ENCODE assay signal across 8 mouse cellular contexts in the genomic region with DNA sequence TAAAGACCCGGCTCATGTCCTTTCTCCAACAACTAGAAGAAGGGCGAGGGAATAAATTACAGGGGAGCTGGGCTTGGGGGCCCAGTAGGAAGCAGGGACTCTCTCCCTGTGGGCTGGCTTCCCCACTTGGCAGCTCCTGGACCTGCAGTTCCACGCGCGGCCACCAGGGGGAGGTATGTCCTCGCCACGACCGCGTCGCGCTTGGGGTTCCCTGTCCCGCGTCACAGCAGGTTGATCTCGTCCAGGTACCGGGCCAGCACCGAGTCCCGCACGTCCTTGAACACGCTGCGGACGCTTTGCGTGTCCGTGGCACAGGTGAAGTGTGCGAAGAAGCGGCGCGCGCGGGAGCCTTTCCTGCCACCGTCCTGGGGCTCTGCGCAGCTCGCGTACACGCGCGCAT. TPM values are rescaled to one million over a fixed set of nuclear protein-coding genes. Genes with fewer than 3 reads are reported as not detected.
DNase-seq lines count a peak whose midpoint lies in the region; ATAC-seq and TF ChIP-seq lines count a peak whose summit lies in the region.

No protein-coding gene starts in this region.

- H3K4me1 ChIP-seq in brown adipose tissue, adult 24 weeks (ENCODE audit: control insufficient read depth, insufficient read depth, insufficient read length, low read length): peaks cover 10% of the 10 kb centered on the region
- peaks cover 5% of the 10 kb centered on the region for H3K4me1 ChIP-seq in heart, embryonic 15.5 days (replicated peaks)
- H3K4me1 ChIP-seq in liver, embryonic 15.5 days (replicated peaks): peaks cover 42% of the 10 kb centered on the region
- H3K4me1 ChIP-seq in neural tube, embryonic 13.5 days (replicated peaks): peaks cover 4% of the 10 kb centered on the region
- H3K4me1 ChIP-seq in stomach, postnatal 0 days (replicated peaks; ENCODE audit: control insufficient read depth, insufficient read depth): no peaks in the 10 kb centered on the region

- H3K36me3 ChIP-seq in heart, embryonic 15.5 days: no peaks in the 10 kb centered on the region
- 0 out of 2 replicates have a peak, but pooled peaks cover 5% of the 10 kb centered on the region for H3K36me3 ChIP-seq in liver, embryonic 15.5 days (replicated peaks)
- no peaks in the 10 kb centered on the region for H3K36me3 ChIP-seq in neural tube, embryonic 13.5 days
- H3K36me3 ChIP-seq in stomach, postnatal 0 days (ENCODE audit: control insufficient read depth, insufficient read depth, low read length): no peaks in the 10 kb centered on the region

- peak overlapping the region; percentile 40; the same call in 1 of the 2 replicates for H3K9ac ChIP-seq in heart, embryonic 15.5 days
- H3K9ac ChIP-seq in liver, embryonic 15.5 days: peak overlapping the region; percentile 30; the same call in 1 of the 2 replicates
- H3K9ac ChIP-seq in neural tube, embryonic 13.5 days: peak overlapping the region; percentile 68
- 0 out of 2 replicates have a peak overlapping the region, but pooled peaks have one; percentile 18 for H3K9ac ChIP-seq in stomach, postnatal 0 days (ENCODE audit: low read length)

- peaks cover 14% of the 10 kb centered on the region for H3K27me3 ChIP-seq in heart, embryonic 15.5 days
- peaks cover 7% of the 10 kb centered on the region; the same call in 1 of the 2 replicates for H3K27me3 ChIP-seq in liver, embryonic 15.5 days
- peaks cover 13% of the 10 kb centered on the region for H3K27me3 ChIP-seq in neural tube, embryonic 13.5 days
- H3K27me3 ChIP-seq in stomach, postnatal 0 days (ENCODE audit: control insufficient read depth, insufficient read depth, low read length): no peaks in the 10 kb centered on the region

- peak overlapping the region; percentile 77 for H3K4me2 ChIP-seq in heart, embryonic 15.5 days
- peak overlapping the region; percentile 73 for H3K4me2 ChIP-seq in liver, embryonic 15.5 days
- H3K4me2 ChIP-seq in neural tube, embryonic 13.5 days: peak overlapping the region; percentile 71
- peak overlapping the region; percentile 53 for H3K4me2 ChIP-seq in stomach, postnatal 0 days (replicated peaks; ENCODE audit: low read depth)

- no peak for TF ChIP-seq EP300 in stomach, postnatal 0 days (optimal IDR thresholded peaks at IDR 0.05)

- H3K4me3 ChIP-seq in brown adipose tissue, adult 24 weeks (ENCODE audit: insufficient read depth, low read depth, low read length): peak overlapping the region; percentile 41
- H3K4me3 ChIP-seq in heart, embryonic 15.5 days: peak overlapping the region; percentile 42
- peak overlapping the region; percentile 40 for H3K4me3 ChIP-seq in liver, embryonic 15.5 days (replicated peaks)
- peak overlapping the region; percentile 40 for H3K4me3 ChIP-seq in neural tube, embryonic 13.5 days
- peak overlapping the region; percentile 30 for H3K4me3 ChIP-seq in stomach, postnatal 0 days (ENCODE audit: low read depth, low read length)

- DNase-seq in CD4-positive, CD25-positive, alpha-beta regulatory T cell, adult 2 months (ENCODE audit: low read depth, low spot score): peak; percentile 94
- DNase-seq in kidney, postnatal 14 days: peak; percentile 90
- peak; percentile 90 for DNase-seq in stomach, postnatal 0 days (ENCODE audit: low spot score)

- no peak overlapping the region for H3K27ac ChIP-seq in brown adipose tissue, adult 24 weeks (replicated peaks; ENCODE audit: low read depth, low read length)
- no peak overlapping the region for H3K27ac ChIP-seq in heart, embryonic 15.5 days
- no peak overlapping the region for H3K27ac ChIP-seq in liver, embryonic 15.5 days (replicated peaks)
- H3K27ac ChIP-seq in neural tube, embryonic 13.5 days (replicated peaks): no peak overlapping the region
- H3K27ac ChIP-seq in stomach, postnatal 0 days (replicated peaks): no peak overlapping the region

- peak; percentile 76 for ATAC-seq in erythroid progenitor cell, adult 5-6 weeks (replicated peaks; ENCODE audit: low FRiP score, poor library complexity, severe bottlenecking)
- peak; percentile 21 for ATAC-seq in heart, embryonic 15.5 days (replicated peaks; ENCODE audit: insufficient number of reproducible peaks, insufficient read depth, low FRiP score, low read depth)
- ATAC-seq in liver, embryonic 15.5 days (ENCODE audit: insufficient read depth): peak; percentile 14; the same call in 1 of the 2 replicates
- ATAC-seq in neural tube, embryonic 13.5 days (ENCODE audit: low read depth): peak; percentile 41; the same call in 1 of the 2 replicates
- ATAC-seq in stomach, postnatal 0 days (ENCODE audit: low FRiP score, low TSS enrichment): peak; percentile 51; the same call in 1 of the 2 replicates

- 7% methylated on average over 36 of the region's 36 CpGs for WGBS in heart, embryonic 15.5 days
- 11% methylated on average over 36 of the region's 36 CpGs for WGBS in liver, embryonic 15.5 days (ENCODE audit: insufficient replicate concordance)
- WGBS in neural tube, embryonic 13.5 days: 8% methylated on average over 36 of the region's 36 CpGs
- WGBS in stomach, postnatal 0 days: 11% methylated on average over 36 of the region's 36 CpGs

- H3K9me3 ChIP-seq in heart, embryonic 15.5 days (replicated peaks): no peaks in the 10 kb centered on the region
- H3K9me3 ChIP-seq in liver, embryonic 15.5 days (replicated peaks): no peaks in the 10 kb centered on the region
- H3K9me3 ChIP-seq in neural tube, embryonic 13.5 days: no peaks in the 10 kb centered on the region
- no peaks in the 10 kb centered on the region for H3K9me3 ChIP-seq in stomach, postnatal 0 days (ENCODE audit: control insufficient read depth, low read length)

- TF ChIP-seq CTCF in stomach, postnatal 0 days (IDR thresholded peaks at IDR 0.05; ENCODE audit: low read depth): peak; percentile 99

RNA-seq across cellular contexts. Expression of gene S1pr4, which starts 2.7 kb away (rescaled TPM):
- polyA plus RNA-seq in brown adipose tissue, adult 24 weeks (2012; ENCODE audit: insufficient read depth, insufficient read length, missing spikeins): 0.71 and 0.79 TPM in 2 replicates
- total RNA-seq in erythroid progenitor cell, adult 5-6 weeks (2015; ENCODE audit: low replicate concordance): 2.2 and 5.4 TPM in 2 replicates
- 2.3 and 3.7 TPM in 2 replicates for total RNA-seq in erythroid progenitor cell, adult 5-6 weeks (2017; ENCODE audit: low replicate concordance)
- 0.47 and 1.5 TPM in 2 replicates for polyA plus RNA-seq in heart, embryonic 15.5 days (2015; fragmentation: Nextera tagmentation; extraction: Ambion mirVana)
- 4.1 and 5.4 TPM in 2 replicates for polyA plus RNA-seq in liver, embryonic 15.5 days (2015; fragmentation: Nextera tagmentation; extraction: Ambion mirVana)
- polyA plus RNA-seq in neural tube, embryonic 13.5 days (2015; fragmentation: Nextera tagmentation; extraction: Ambion mirVana): 0.36 and 0.64 TPM in 2 replicates
- 1.0 and 1.5 TPM in 2 replicates for polyA plus RNA-seq in stomach, postnatal 0 days (2015; fragmentation: Nextera tagmentation; extraction: Ambion mirVana)

RNA-seq across cellular contexts. Expression of gene Ncln, which starts 6.5 kb away (rescaled TPM):
- 13.9 and 17.9 TPM in 2 replicates for polyA plus RNA-seq in brown adipose tissue, adult 24 weeks (2012; ENCODE audit: insufficient read depth, insufficient read length, missing spikeins)
- 8.6 and 37.7 TPM in 2 replicates for total RNA-seq in erythroid progenitor cell, adult 5-6 weeks (2015; ENCODE audit: low replicate concordance)
- 8.7 and 27.1 TPM in 2 replicates for total RNA-seq in erythroid progenitor cell, adult 5-6 weeks (2017; ENCODE audit: low replicate concordance)
- 43.6 and 63.4 TPM in 2 replicates for polyA plus RNA-seq in heart, embryonic 15.5 days (2015; fragmentation: Nextera tagmentation; extraction: Ambion mirVana)
- 43.7 and 52.0 TPM in 2 replicates for polyA plus RNA-seq in liver, embryonic 15.5 days (2015; fragmentation: Nextera tagmentation; extraction: Ambion mirVana)
- 68.7 and 68.8 TPM in 2 replicates for polyA plus RNA-seq in neural tube, embryonic 13.5 days (2015; fragmentation: Nextera tagmentation; extraction: Ambion mirVana)
- polyA plus RNA-seq in stomach, postnatal 0 days (2015; fragmentation: Nextera tagmentation; extraction: Ambion mirVana): 37.0 and 38.3 TPM in 2 replicates

RNA-seq across cellular contexts. Expression of gene Celf5, which starts 20.1 kb away (rescaled TPM):
- 0.63 TPM in 1 of 2 replicates, not detected in the other for polyA plus RNA-seq in brown adipose tissue, adult 24 weeks (2012; ENCODE audit: insufficient read depth, insufficient read length, missing spikeins)
- total RNA-seq in erythroid progenitor cell, adult 5-6 weeks (2015; ENCODE audit: low replicate concordance): not detected in 2 replicates
- total RNA-seq in erythroid progenitor cell, adult 5-6 weeks (2017; ENCODE audit: low replicate concordance): not detected in 2 replicates
- 0.08 and 0.41 TPM in 2 replicates for polyA plus RNA-seq in heart, embryonic 15.5 days (2015; fragmentation: Nextera tagmentation; extraction: Ambion mirVana)
- 0.02 TPM in 1 of 2 replicates, not detected in the other for polyA plus RNA-seq in liver, embryonic 15.5 days (2015; fragmentation: Nextera tagmentation; extraction: Ambion mirVana)
- polyA plus RNA-seq in neural tube, embryonic 13.5 days (2015; fragmentation: Nextera tagmentation; extraction: Ambion mirVana): 52.7 and 56.1 TPM in 2 replicates
- polyA plus RNA-seq in stomach, postnatal 0 days (2015; fragmentation: Nextera tagmentation; extraction: Ambion mirVana): 0.62 TPM in 2 replicates

RNA-seq across cellular contexts. Expression of gene Gna15, which starts 21.4 kb away (rescaled TPM):
- not detected in 2 replicates for polyA plus RNA-seq in brown adipose tissue, adult 24 weeks (2012; ENCODE audit: insufficient read depth, insufficient read length, missing spikeins)
- total RNA-seq in erythroid progenitor cell, adult 5-6 weeks (2015; ENCODE audit: low replicate concordance): 1.4 TPM in 1 of 2 replicates, not detected in the other
- 2.6 and 4.9 TPM in 2 replicates for total RNA-seq in erythroid progenitor cell, adult 5-6 weeks (2017; ENCODE audit: low replicate concordance)
- polyA plus RNA-seq in heart, embryonic 15.5 days (2015; fragmentation: Nextera tagmentation; extraction: Ambion mirVana): 0.64 and 1.6 TPM in 2 replicates
- polyA plus RNA-seq in liver, embryonic 15.5 days (2015; fragmentation: Nextera tagmentation; extraction: Ambion mirVana): 4.3 and 5.6 TPM in 2 replicates
- polyA plus RNA-seq in neural tube, embryonic 13.5 days (2015; fragmentation: Nextera tagmentation; extraction: Ambion mirVana): 1.3 and 1.9 TPM in 2 replicates
- polyA plus RNA-seq in stomach, postnatal 0 days (2015; fragmentation: Nextera tagmentation; extraction: Ambion mirVana): 9.8 and 10.1 TPM in 2 replicates

RNA-seq across cellular contexts. Expression of gene Gna11, which starts 42.3 kb away (rescaled TPM):
- 34.1 and 41.1 TPM in 2 replicates for polyA plus RNA-seq in brown adipose tissue, adult 24 weeks (2012; ENCODE audit: insufficient read depth, insufficient read length, missing spikeins)
- 7.2 and 11.3 TPM in 2 replicates for total RNA-seq in erythroid progenitor cell, adult 5-6 weeks (2015; ENCODE audit: low replicate concordance)
- 8.0 and 11.0 TPM in 2 replicates for total RNA-seq in erythroid progenitor cell, adult 5-6 weeks (2017; ENCODE audit: low replicate concordance)
- 52.1 and 64.1 TPM in 2 replicates for polyA plus RNA-seq in heart, embryonic 15.5 days (2015; fragmentation: Nextera tagmentation; extraction: Ambion mirVana)
- polyA plus RNA-seq in liver, embryonic 15.5 days (2015; fragmentation: Nextera tagmentation; extraction: Ambion mirVana): 20.3 and 24.6 TPM in 2 replicates
- polyA plus RNA-seq in neural tube, embryonic 13.5 days (2015; fragmentation: Nextera tagmentation; extraction: Ambion mirVana): 78.8 and 81.6 TPM in 2 replicates
- polyA plus RNA-seq in stomach, postnatal 0 days (2015; fragmentation: Nextera tagmentation; extraction: Ambion mirVana): 62.5 and 70.7 TPM in 2 replicates

Comparison
In these comparisons a context has a peak if more than half of its experiments do, and no peak if none do; other contexts are left out.
1. ATAC-seq: peak in every context shown above with its lines; median percentile 76 in erythroid progenitor cell, adult 5-6 weeks; 51 in stomach, postnatal 0 days; 41 in neural tube, embryonic 13.5 days; 21 in heart, embryonic 15.5 days; 14 in liver, embryonic 15.5 days.
2. H3K9ac ChIP-seq: peak in every context shown above with its lines; median percentile 68 in neural tube, embryonic 13.5 days; 40 in heart, embryonic 15.5 days; 30 in liver, embryonic 15.5 days; 18 in stomach, postnatal 0 days.
3. RNA of gene Celf5, which starts 20.1 kb away (polyA plus RNA-seq): 52.7 to 56.1 TPM in neural tube, embryonic 13.5 days; 0.63 TPM in brown adipose tissue, adult 24 weeks, 0.62 TPM in stomach, postnatal 0 days, 0.08 to 0.41 TPM in heart, embryonic 15.5 days and 0.02 TPM in liver, embryonic 15.5 days; every median in the first group is over 10 times any median in the second.
4. Peak in every context shown above with its lines, with median percentiles within 50 percentile points of each other: DNase-seq, H3K4me3 ChIP-seq and H3K4me2 ChIP-seq.